Mouse (Mus musculus): ENCODE results near the gene Kdr.
A peak's percentile ranks its signal among the peaks of the same experiment; 100 is the strongest.
"Not testable (repeated sequence)": the region's sequence is repeated elsewhere in the genome, so short reads cannot be mapped to it uniquely, and the experiment has no call there.

Gene Kdr

GRCm38 (mm10) chr5:75961741-75962469 lies 16.4 kb downstream of the Kdr start:
- DNase-seq (ENCODE audit: low read depth, low spot score): no peak

DNA sequence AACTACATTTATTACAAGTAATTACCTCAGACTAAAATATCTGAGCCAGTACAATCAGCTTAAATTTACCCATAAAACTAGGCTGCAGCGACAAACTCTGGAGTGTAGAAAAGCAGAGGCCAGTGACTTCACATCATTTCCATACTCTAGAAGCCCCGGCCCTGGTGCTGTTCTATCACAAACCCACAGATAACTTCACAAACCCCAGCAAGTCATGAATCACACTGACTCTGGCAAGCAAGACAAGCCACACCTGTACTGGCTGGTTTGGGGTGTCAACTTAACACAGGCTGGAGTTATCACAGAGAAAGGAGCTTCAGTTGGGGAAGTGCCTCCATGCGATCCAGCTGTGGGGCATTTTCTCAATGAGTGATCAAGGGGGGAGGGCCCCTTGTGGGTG lies 18.4 kb downstream of the Kdr start:
- no peak for DNase-seq (ENCODE audit: low read depth, low spot score)

DNA sequence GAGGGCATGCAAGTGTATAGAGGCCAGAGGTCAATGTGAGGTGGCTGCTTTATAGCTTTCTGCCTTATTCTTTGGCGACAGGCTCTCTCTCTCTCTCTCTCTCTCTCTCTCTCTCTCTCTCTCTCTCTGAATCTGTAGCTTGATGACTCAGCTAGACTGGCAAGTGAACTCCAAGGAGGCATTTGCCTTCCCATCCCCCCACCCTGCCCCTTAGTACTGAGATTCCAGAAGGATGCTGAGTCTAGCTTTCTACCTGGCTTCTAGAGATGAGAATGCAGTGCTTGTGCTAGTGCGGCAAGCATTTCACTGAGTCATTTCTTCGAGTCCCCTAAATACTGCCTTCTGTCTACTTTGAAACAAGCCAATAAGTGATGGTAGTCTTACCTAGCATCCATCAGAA lies 21.7 kb downstream of the Kdr start:
- no peak for DNase-seq (ENCODE audit: low read depth, low spot score)

- DNase-seq (ENCODE audit: low read depth, low spot score): no peak
Measured at GRCm38 (mm10) chr5:75955876-75956275, 22.4 kb downstream of the Kdr start.

DNA sequence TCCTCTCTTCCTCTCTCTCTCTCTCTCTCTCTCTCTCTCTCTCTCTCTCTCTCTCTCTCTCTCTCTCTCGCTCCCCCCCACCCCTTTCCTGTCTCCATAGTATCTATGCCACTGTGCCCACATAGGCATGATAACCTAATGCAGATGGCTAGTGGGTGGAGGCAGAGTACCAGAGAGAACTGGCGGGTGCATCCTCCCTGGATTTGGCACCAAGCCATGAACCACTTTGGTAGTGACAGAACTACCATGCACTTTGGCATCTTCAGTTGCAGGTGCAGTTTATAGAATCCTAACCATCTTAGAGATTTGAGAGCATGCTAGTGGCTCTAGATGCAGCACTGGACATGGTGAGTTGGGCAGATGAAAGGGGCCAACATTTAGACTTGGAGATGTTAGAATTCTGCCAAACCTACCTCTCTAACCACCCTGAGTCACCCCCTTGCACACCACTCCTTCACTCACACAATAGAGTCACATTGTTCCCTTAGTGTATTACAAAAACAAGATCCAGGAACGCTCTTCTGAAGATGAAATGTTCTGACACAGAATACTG lies 23.4 kb downstream of the Kdr start:
- DNase-seq (ENCODE audit: low read depth, low spot score): no peak

DNA sequence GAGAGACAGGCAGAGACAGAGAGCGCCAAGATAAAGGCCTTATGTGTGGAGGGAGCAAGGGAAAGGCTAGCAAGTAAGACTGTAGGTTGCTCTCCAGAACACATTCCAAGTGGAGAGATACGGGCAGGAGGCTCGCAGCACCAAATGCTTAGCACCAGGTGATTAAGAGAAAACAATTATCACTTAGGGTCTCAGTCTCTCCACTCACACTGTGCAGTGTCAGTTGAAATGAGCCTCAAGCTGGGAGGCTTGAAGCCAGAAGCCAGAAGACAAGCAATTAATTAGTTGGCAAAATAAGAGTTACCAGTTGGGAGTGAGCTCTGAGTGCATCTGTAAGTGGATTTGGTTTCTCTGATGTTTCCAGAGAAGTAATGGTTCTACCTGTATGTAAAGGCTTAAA lies 24.0 kb downstream of the Kdr start:
- DNase-seq (ENCODE audit: low read depth, low spot score): no peak

- DNase-seq (ENCODE audit: low read depth, low spot score): no peak
Measured at GRCm38 (mm10) chr5:75952131-75952795, 26.0 kb downstream of the Kdr start.

DNA sequence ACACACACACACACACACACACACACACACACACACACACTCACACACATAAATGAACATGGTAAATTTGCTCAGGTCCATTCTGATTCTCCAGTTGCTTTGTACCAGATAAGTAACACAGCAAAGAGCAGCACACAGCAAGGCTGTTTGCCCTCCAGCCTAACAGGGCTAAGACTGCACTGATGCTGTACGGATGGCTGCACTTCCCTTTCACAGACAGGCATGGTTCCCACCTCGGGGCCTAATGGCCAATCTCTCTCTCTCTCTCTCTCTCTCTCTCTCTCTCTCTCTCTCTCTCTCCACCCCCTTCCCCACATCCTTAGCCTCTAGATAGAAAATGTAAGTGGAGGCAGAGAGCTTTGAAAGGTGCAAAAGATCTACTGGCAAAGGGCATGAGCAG lies 27.4 kb downstream of the Kdr start:
- no peak for DNase-seq (ENCODE audit: low read depth, low spot score)

- DNase-seq (ENCODE audit: low read depth, low spot score): no peak
Measured at GRCm38 (mm10) chr5:75945394-75945793, 32.9 kb downstream of the Kdr start.

DNA sequence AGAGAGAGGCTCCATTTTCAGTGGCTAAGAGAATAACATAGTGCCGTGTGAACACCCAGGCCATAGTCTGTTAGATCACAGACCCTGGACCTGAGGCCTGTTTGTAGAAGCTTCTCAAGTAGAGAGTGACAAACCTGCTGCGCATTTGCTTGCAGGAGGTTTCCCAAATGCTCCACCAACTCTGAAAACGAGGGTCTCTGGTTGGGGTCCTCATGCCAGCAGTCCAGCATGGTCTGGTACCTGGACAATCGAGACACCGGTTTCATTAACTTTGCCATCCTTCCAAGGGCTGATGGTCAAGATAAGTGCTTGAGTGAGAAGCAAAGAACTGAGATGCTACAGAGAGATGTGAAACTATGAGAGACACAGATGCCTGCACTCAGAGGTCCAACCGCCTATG lies 35.0 kb downstream of the Kdr start:
- DNase-seq (ENCODE audit: low read depth, low spot score): no peak

DNA sequence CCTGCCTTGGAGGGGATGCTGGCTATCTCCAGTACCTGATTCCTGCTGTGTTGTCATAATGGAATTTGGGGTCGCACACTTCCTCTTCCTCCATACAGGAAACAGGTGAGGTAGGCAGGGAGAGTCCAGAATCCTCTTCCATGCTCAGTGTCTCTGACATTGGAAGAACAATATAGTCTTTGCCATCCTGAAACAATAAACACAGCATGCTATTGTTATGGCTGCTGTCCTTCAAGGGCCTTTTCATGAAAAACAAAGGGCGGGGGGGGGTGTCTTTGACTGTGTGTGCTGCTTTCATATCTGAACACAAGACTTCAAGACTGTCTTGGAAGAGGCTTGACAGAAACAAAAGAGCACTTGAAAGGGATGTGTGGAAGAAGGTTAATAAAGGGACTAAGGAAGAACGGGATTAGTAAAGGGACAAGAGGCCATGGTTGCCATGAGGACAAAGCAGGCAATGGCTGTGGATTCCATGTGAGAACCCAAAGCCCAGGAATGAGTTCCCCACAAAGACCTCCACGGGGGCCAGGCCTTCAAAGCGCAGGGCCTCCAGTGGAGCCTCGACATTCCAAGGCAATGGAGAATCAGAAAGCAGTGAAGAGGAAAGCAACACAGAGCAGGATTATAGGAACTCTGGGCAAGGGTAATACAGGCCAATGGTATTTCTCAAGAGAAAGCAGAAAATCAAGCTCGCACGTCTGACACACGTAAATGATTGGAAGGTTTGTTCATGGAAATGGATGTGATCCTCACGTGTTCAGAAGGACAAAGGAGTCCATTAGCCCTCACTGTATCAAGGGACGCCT lies 36.3 kb downstream of the Kdr start:
- no peak for DNase-seq (ENCODE audit: low read depth, low spot score)

- DNase-seq (ENCODE audit: low read depth, low spot score): peak; percentile 37
Measured at GRCm38 (mm10) chr5:75939144-75939732, 39.0 kb downstream of the Kdr start.

DNA sequence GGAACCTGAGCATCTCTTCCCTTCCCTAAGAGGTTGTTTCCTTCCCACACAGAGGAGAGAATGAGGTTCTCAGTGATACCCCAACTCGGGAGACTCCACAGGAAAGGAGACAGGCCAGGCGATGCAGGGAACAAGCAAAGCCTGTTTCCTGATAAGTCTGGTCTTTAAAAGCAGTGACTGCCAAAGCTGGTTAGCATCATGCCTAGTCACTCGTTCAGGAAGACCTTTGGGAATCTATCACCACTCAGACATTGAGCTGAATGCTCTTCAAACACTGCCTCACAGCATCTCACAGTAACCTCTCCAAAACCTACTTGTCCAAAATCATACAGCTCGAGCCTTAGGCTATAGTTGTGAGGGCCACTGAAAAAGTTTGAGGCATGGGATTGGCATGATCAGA lies 40.2 kb downstream of the Kdr start:
- no peak for DNase-seq (ENCODE audit: low read depth, low spot score)

GRCm38 (mm10) chr5:75936223-75936622 lies 42.0 kb downstream of the Kdr start:
- no peak for DNase-seq (ENCODE audit: low read depth, low spot score)

DNA sequence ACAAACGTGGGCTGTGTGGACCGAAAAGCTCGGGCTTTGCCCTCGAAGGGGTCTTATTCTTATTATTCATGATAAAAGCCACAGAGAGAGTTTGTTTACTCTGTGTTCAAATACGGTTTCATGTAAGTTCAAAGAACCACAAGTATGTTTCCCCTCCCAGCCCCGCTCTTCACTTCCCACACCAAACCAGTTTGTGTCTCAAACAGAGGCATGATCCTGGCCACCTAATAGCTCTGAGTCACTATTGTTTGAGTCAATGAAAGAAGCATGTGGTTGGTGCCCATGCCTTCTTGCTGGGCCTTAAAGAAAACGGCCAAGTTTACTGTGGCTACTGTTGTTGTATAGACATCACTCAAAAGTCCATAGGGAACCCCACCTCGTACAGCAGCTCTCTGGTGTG lies 43.0 kb downstream of the Kdr start:
- no peak for DNase-seq (ENCODE audit: low read depth, low spot score)

DNA sequence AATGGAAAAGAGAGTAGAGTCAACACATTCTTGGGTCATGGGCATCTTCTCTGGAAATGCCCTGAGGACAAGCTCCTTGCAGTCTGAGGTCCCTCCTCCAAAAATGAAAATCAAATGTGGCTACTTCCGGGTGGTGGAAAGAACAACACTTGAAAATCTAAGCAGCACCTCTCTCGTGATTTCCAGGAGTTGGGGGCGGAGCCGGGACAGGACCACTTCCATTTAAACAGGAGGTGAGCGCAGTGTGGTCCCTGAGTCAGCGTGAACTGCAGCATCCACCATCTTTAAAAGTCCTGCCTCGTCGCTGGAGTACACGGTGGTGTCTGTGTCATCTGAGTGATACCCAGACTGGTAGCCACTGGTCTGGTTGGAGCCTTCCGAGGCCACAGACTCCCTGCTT lies 44.1 kb downstream of the Kdr start:
- no peak for DNase-seq (ENCODE audit: low read depth, low spot score)

GRCm38 (mm10) chr5:75933521-75934044 lies 44.7 kb downstream of the Kdr start:
- DNase-seq (ENCODE audit: low read depth, low spot score): no peak

- DNase-seq (ENCODE audit: low read depth, low spot score): not testable (repeated sequence)
Measured at GRCm38 (mm10) chr5:75931458-75931857, 46.8 kb downstream of the Kdr start.

DNA sequence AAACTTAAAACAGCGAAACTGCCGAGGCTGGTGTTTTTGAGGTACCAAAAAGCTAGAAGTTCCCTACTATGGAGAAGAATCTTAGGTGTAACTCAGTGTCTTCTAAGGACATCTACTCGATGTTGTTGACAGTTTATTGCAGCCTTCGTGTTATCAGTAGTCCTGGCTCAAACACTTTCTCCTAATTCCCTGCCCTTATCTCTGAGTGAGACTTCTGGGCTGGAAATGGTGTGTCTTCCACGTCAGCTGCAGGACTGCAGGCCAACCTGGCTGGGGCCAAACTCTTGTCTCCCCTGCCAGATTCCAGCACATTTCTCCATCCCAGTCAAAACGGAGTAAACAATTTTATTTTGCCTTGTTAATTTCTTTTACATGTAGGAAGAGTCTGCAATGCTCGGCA lies 48.3 kb downstream of the Kdr start:
- no peak for DNase-seq (ENCODE audit: low read depth, low spot score)

GRCm38 (mm10) chr5:75922677-75923076 lies 55.6 kb downstream of the Kdr start:
- DNase-seq (ENCODE audit: low read depth, low spot score): no peak

DNA sequence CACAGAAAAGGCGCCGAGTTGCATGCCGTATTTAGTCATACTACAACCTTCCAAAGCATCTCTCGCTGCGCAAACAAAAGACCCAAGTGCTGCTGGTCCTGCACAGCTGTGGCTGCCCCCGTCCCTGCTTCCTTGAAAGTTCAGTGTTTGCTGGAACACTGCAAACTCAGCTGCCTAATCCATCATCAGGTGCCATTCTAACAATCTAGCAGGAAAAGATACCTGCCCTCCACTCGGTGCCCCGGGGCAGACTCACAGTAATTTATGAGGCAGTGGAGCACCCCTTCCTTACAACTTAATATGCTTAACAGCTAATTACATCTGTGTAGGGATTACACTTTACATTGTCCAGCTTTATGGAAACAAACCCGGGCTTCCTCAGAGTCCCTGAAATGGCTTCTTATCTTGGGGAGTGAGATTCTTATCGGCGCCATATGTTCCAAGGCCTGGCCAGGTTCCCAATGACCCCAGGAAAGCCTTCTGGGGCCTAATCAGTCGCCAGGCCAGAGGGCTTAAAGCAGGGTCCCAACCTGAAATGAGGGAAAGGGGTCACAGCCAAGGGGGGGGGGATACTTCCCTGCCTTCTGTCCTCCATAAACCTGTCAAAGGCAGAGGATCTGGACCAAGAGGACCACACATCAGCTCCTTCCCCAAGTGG lies 56.4 kb downstream of the Kdr start:
- DNase-seq (ENCODE audit: low read depth, low spot score): no peak

Measured in mesoderm, embryonic 11.5 days (tissue).